Mouse (Mus musculus) layer of hippocampus, postnatal 36 days (tissue): ENCODE measurements around the gene Bak1. TPM values are rescaled to one million over a fixed set of nuclear protein-coding genes. Genes with fewer than 3 reads are reported as not detected.
A peak's percentile ranks its signal among the peaks of the same experiment; 100 is the strongest.

Experiments
- DNase-seq, 2 experiments: peaks; one replicate each; pipeline ENCODE4 v3.0.0; 2022
- total RNA-seq, 2 experiments: library from RNA; stranded (reverse); gene quantifications; 2 replicates each; pipeline ENCODE4 v1.2.3; 2021

The Bak1 gene
- total RNA-seq, 2 experiments from 2014 or later, result 13.0 to 13.7 TPM

DNA sequence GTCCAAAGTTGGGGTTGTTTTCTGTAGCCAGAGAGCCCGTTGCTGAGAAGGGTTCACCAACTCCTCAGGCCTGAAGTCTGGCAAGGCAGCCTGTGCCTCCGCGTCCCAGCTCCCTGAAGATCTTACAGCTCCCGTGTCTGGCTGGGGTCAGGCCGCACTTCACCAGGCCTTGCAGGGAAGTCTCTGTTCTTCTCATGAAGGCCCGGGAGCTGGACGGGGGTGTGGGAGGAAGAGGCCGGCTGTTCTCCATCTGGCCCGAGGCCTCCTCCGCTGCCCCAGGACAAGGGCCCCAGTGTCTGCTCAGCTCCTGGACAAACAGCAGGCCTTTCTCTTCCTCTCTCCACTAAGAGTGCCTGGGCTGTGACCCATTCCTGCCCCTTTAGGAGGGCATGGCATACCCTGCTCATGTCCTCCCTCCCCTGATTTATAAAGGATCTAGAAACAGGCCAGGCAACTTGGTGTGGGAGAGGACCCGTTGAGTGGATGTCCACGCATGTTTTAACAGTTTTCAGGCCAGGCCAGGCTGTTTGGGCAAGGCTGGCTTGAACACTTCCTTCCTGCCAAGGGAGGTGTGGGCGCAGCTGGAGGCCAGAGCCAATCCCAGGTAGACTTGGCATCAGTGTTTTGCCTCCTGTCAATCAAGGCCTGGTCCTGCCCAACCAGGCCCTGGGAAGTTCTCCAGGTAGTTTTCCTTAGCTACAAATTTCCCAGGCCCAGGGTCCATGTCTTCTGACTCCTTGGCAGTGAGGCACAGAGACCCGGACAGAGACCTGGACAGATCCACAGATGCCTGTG lies 19.8 kb upstream of the Bak1 start:
- DNase-seq, result no peak

DNA sequence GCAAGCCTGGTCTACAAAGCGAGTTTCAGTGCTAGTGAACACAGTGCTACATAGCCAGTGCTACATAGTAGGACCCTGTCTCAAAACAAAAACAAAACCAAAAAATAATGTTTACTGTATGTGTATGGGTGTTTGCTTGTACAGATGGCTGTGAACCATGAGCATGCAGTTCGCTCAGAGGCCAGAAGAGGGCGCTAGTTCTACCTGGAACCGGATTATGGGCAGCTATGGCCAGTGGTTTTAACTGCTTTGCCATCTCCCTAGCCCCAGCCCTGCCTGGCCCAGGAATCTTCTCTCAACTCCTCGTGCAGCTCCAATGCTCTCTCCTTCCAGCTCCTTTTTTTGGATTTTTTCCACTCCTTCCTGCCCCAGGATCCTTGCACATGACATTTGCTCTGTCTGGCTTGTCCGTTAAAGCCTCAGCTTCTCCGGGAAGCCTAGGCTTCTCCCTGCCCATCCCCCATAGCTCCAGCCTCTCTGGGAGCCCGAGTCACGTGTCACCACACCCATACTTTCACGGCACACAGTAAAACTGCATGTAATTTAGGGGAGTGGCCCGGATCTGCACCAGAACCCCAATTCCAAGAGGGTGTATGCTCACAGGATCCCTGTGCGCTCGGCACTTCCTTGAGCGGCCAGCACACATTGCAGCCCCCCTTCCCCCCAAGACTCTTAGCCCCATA lies 19.1 kb upstream of the Bak1 start:
- DNase-seq, result no peak

DNA sequence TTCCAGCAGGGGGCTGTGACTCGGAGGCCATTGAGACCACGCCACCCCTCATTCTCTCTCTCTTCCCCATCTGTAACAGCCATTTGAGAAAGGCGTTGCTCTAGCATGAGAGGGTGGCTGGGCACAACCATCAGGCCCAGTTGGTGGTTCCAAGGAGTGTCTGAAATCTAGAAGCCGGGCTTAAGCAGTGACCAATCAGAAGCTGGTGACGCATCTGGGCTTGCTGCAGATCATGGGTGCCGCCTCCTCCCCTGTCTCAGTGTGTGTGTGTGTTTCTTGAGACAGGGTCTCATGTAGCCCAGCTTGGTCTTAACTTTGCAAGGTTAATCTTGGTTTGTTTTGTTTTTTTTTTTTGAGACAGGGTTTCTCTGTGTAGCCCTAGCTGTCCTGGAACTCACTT lies 16.4 kb upstream of the Bak1 start:
- no peak for DNase-seq

- DNase-seq, result no peak
These were observed 14.0 kb upstream of the Bak1 start for GRCm38 (mm10) chr17:27042840-27043239.

GRCm38 (mm10) chr17:27041787-27042055 lies 12.9 kb upstream of the Bak1 start:
- DNase-seq, result no peak

- no peak for DNase-seq
These were observed 12.4 kb upstream of the Bak1 start for GRCm38 (mm10) chr17:27041046-27041786.

DNA sequence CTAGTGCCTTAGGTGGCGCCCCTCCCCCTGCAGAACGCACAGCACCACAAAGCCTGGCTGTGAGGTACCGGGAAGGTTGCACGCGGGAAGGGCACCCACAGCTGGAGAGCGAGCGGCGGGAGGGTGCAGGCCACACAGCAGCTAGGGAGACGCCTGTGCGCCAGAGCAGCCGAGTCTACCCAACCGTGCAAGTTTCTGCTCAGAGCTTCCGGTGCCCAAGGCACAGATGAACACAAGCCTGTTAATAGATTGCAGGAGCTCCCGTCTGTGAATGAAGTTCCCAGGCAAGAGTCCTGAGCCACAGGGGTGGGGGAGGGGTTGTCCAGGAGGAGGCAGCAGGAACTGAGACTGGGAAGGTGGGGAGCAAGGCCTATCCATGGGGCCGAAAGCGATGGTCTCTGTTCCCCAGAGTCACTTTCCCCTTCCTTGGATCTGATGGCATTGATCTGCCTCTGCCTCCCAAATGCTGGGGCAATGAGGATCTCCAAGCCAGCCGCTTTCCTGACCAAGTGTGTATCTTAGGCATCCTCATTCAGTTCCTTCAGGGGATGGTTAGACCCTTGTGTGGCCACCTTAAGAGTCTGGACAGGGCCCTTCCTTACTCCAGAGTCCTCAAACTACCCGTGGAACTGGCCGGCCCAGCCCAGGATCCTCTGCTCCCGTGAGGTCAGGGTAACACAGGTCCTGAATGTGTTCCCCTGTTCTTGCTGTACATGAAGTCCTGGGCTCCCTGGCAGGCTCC lies 11.7 kb upstream of the Bak1 start:
- no peak for DNase-seq

DNA sequence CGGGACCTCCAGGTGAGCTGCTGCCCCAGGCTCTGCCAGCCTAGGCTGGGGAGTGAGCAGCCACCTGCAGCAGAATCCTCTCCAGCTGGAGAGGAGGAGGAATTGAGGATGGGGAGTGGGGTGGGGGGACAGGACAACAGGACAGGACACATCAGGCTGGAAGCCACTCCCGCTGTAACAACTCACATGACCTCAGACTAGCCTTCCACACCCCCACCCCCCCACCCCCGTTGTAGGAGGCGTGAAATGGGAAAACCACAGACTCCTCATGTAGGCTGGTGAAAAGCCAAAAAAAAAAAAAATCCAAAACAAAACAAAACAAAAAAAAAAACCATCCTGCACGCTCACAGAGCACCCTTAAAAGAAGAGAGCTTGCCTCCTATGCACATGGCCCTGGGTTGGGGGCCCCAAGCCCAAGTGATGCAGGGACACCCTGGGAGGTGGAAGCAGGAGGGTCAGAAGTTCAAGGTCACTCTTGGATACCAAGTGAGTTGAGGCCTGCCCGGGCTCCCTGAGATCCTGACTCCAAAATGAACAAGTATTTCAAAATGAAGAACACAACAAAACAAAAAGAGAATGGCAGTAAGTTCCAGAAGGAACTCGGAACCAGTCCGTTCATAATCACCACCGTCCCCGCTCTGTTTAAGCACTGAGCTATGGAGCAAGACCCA lies 10.8 kb upstream of the Bak1 start:
- no peak for DNase-seq

GRCm38 (mm10) chr17:27038335-27039050 lies 9.7 kb upstream of the Bak1 start:
- no peak for DNase-seq

- no peak for DNase-seq
These were observed 7.7 kb upstream of the Bak1 start for GRCm38 (mm10) chr17:27036465-27036864.

GRCm38 (mm10) chr17:27032869-27033268 lies 4.1 kb upstream of the Bak1 start:
- peak; percentile 57 to 64 for DNase-seq

GRCm38 (mm10) chr17:27032328-27032727 lies 3.5 kb upstream of the Bak1 start:
- DNase-seq, result no peak

DNA sequence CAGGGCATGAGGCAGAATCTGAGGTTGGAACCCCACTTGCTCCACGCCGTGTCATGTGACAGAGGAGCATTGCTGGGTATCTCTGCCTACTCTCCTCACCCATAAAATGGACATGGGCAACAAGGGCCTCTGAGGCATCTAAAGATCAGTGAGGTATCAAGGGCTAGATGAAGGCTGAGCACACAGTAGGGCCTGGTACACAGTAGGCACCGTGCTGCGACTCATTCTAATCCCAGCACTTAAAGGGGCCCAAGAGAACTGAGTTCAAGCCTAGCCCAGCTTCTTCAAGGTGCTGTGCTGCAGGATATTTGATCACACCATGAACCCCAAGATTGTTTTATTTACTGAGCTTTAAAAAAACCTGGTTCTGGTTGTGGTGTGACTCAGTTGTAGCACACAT lies 2.1 kb upstream of the Bak1 start:
- no peak for DNase-seq

DNA sequence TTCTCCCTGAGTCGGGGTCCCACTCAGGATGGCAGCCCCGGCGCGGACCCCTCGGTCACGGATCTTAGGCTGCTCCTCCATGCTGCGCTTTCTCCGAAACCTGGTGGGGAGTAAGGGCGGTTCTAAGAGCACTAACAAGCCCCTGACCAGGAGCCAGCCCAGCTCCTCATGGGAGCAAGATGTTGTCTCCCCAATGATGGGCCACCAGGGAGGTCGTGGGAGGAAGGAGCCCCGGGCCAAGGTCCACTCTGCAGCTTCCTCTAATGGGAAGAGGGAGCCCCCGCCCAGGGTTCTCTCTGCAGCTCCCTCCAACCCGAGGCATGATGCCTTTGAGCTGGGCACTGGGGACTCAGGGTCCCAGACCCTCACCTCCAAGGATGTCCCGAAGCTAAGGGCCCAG lies 622 bp upstream of the Bak1 start:
- no peak for DNase-seq

DNA sequence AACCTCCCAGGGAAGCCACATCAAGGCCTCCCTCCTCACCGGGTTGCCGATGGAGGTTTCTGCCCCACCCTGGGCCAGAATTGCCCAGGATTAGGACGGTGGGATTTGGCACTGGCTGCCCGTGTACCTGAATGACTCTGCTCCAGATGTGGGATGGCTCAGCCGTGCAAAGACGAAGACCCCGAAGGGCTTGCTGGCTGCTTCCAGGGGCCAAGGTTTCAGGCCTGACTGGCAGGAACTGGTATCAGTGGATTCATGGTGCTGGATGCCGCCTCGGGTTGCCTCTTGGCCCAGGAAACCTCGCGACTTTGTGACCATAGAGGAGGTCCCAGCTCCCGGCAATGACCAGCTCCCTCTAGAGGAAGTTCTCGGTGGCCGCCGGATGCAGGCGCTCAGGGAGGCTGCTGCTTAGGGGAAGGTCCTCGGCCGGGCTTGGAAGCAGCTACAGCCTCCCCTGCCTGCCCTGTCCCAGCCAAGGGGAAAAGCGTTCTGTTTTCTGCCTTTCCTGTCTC lies 469 bp downstream of the Bak1 start:
- peak; percentile 88 to 90 for DNase-seq

DNA sequence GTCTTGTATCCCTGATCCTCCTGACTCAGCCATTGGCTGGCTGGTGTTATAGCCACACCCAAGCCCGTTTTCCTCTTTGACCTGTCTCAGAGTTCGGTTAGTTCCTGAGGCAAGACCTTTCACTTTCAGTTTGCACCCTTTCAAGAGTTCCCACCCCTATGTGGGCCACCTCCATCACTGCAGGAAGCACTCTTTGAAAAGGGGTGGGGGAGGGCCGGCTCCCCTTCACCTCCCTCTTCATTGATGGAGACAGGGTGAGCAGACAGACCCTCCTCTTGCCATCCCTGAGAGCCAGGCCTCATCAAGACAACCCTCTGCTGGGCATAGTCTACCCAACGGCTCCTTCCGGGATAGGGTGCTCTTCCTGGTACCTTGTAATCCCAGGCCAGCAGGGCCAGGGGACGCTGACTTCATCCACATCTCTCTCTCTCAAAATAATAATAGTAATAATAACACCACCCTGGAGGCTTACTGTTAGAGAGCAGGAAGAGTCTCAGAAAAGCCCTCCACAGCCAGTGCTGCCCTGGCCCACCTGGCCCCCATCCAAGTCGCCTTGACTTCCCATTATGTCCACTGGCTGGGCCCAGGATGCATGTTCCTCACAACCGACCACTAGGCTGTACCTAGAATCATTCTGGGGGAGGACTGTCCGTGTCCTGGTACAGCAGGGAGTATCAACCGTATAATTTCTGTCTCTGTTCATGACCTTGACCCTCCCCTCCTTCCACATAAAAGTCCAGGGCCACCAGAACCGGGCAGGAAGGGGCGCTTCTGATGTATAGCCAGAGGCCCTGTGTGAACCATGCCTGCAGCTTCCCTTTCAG lies 1.1 kb downstream of the Bak1 start:
- DNase-seq, result no peak

DNA sequence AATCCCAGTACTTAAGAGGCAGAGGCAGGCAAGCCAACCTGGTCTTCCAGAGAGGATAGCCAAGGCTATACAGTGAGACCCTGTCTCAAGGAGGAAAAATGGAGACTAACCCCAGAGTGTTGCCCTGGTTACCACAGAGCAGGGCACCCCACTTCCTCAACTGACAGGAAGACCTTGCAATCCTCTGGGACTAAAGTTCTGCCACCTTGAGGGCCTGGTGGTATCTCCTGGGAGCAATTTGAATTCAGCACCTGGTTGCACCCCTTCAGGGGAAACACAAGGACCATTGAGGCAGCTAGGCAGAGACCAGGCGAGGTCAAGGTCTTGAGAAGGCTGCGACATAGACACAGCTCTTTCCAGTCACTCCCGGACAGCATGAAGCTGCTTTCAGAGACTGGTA lies 2.9 kb downstream of the Bak1 start:
- no peak for DNase-seq

GRCm38 (mm10) chr17:27025326-27025902 lies 3.4 kb downstream of the Bak1 start:
- DNase-seq, result no peak

DNA sequence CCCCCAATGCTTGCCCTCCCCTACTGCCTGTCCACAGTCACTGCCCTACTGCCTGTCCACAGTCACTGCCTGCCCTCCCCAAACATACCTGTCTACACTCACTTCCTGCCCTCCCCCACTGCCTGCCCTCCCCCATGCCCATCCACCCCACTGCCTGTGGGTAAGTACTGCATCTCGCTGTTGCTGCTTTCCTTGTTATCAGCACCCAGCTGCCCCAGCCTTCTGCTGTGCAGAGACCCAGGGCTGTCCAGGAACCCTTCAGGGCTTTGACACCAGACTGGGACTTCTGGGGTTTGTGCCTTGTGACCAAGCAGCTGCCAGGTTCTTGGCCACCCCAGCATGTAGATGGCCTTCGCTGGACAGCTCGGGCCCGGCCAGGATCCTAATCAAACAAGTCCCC lies 5.5 kb downstream of the Bak1 start:
- no peak for DNase-seq

DNA sequence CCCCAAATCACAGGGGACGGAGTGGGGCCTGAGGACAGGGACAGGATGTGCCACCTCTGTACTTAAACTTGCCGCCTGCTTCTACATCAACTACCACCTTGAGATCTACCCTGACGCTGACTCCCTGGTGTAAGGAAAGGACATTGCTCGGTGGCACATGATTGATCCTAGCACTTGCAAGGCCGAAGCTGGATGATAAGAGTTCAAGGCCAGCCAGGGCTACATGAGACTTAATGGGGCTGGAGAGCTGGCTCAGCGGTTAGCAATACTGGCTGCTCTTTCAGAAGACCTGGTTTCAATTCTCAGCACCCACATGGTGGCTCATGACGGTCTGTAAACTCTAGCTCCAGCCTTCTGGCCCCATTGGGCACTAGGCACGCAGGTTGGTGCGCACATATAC lies 7.1 kb downstream of the Bak1 start:
- no peak for DNase-seq
